Mouse (Mus musculus): ENCODE results near the gene Cnih4. TPM values are rescaled to one million over a fixed set of nuclear protein-coding genes. Genes with fewer than 3 reads are reported as not detected.

Cnih4 gene
- 61.0 and 65.5 TPM in 2 replicates for polyA plus RNA-seq (2015; fragmentation: Nextera tagmentation; extraction: Ambion mirVana)

DNA sequence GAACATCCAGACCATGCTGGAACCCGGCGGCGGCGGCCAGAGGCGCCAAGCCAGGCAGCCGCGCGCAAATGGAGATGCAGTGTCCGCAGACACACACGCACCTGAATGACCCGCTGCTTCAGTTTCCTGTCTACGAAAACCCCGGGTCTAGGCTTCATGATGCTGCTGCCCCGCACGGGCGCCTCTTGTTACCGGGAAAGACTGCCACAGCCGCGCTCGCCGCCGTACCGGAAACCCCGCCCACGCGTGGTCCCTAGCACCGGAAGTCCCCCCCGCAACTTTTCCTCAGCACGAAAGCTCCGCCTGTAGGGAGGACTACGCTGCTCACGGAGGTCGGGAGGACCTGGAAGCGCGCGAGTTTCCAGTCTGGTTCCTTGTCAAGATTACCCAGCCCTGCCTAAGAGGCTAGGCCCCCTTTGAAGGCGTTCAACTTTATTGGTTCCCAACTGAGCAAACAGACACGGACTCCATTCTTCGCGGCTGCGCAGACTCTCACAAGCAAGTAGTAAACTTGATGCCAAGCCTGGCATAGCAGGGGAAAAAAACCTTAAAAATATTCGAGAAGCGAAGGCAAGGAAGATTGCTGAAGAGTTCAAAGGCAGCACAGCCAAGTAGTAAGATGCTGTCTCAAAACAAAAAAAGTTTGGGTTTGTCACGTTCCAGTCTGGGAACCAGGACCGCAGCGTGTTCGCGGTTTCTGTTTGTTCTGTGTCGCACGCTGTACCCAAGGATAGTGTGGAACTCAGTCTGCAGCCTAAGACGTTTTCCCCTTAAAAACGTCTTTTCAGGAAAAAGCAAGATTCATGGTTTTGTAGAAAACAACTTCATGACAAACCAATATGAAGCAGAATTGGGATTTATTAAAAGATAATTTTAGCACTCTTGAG is at the start of gene Cnih4, which contains the start of gene Nvl:
Gene Cnih4 (plus strand): TSS at position 744 of the 887 bp plus-strand sequence.
Gene Nvl (minus strand): TSS at position 255 of the 887 bp plus-strand sequence.
- Histone ChIP-seq H3K9ac (peak within 1 kb of the TSS; percentile 82), H3K27ac (replicated peaks) (peak within 1 kb of the TSS; percentile 77), H3K4me3 (peak within 1 kb of the TSS; percentile 76), H3K9me3 (no peaks in the 10 kb centered on the region), H3K27me3 (no peaks in the 10 kb centered on the region), H3K4me1 (replicated peaks) (peaks cover 25% of the 10 kb centered on the region), H3K4me2 (peak within 1 kb of the TSS; percentile 75), H3K36me3 (peaks cover 26% of the 10 kb centered on the region)
- under 1% methylated on average over 52 of the region's 52 CpGs for WGBS
- peak; percentile 100 for ATAC-seq (ENCODE audit: low read depth)

DNA sequence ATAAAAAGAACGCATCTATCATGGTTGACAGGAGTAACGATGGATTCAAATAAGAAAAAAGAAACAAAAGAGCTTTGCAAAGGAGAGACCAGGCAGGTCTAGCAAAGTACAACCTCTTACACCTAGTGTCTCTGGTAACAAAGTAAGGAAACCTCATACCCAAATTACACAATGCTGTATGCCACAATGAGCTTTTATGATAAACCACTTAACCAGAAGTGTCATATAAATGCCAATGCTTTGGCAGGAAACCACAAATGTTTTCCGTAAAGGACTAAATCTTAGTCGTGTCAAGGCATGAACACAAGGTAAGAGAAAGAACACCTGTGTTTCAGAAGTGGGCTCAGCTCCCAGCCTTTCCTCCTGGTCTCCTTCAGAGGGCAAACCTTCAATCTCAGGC is 27.4 kb upstream of the Cnih4 start:
- Histone ChIP-seq H3K27ac (replicated peaks) (no peak overlapping the region), H3K4me2 (no peak overlapping the region), H3K9ac (no peak overlapping the region), H3K36me3 (peaks cover 82% of the 10 kb centered on the region), H3K27me3 (no peaks in the 10 kb centered on the region), H3K4me3 (no peak overlapping the region), H3K4me1 (replicated peaks) (no peaks in the 10 kb centered on the region), H3K9me3 (no peaks in the 10 kb centered on the region)
- ATAC-seq (ENCODE audit: low read depth): no peak
- 94% methylated on average over 4 of the region's 4 CpGs for WGBS

- Histone ChIP-seq H3K27me3 (no peaks in the 10 kb centered on the region), H3K36me3 (peaks cover 90% of the 10 kb centered on the region), H3K4me3 (no peak overlapping the region), H3K27ac (replicated peaks) (no peak overlapping the region), H3K9me3 (no peaks in the 10 kb centered on the region), H3K4me1 (replicated peaks) (no peaks in the 10 kb centered on the region), H3K9ac (no peak overlapping the region), H3K4me2 (no peak overlapping the region)
- WGBS: 100% methylated on average over 2 of the region's 2 CpGs
- ATAC-seq (ENCODE audit: low read depth): no peak
These were observed 20.3 kb upstream of the Cnih4 start for GRCm38 (mm10) chr1:181124145-181124544.

DNA sequence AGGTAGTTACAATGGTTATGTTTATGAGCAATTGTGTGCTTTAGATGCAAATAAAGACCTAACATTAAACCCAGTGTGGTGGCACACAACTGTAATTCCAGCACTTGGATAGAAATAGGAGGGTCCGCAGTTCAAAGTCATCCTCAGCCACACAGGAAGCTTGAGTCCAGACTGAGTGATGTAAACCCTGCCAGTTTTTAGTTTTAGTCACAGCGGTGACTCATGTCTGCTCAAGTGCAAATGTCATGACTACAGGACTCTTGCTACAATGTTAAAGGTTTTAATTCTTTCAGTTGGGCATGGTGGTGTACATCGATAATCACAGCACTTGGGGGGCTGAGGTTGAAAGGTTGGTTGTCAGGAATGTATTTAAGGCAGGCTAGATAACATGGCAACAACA is 18.6 kb upstream of the Cnih4 start:
- H3K27ac ChIP-seq (replicated peaks): no peak overlapping the region
- no peak overlapping the region for H3K4me2 ChIP-seq
- no peak overlapping the region for H3K4me3 ChIP-seq
- H3K27me3 ChIP-seq: no peaks in the 10 kb centered on the region
- H3K9ac ChIP-seq: no peak overlapping the region
- WGBS: 98% methylated on average over 3 of the region's 3 CpGs
- no peaks in the 10 kb centered on the region for H3K9me3 ChIP-seq
- no peaks in the 10 kb centered on the region for H3K4me1 ChIP-seq (replicated peaks)
- ATAC-seq (ENCODE audit: low read depth): no peak
- peaks cover 92% of the 10 kb centered on the region for H3K36me3 ChIP-seq

DNA sequence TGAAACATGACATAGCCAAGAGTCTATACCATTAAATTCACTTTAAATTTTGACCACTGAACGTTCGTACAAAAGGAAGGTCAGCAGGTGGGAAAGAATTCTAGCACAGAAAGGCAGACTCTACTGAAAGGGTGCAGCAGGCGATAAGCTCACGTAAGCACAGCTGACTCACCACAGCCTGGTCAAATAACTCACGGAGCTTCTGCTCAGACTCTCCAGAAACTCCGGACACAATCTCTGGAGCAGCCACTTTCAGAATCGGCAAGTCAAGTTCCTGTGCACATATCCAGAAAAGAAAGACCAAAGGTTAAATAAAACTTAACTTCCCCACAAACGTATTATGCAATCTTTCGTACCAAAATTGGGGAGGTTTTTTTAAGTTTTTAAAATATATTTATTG is 17.7 kb upstream of the Cnih4 start:
- WGBS: 95% methylated on average over 9 of the region's 9 CpGs
- ATAC-seq (ENCODE audit: low read depth): no peak
- H3K36me3 ChIP-seq: peaks cover 91% of the 10 kb centered on the region

GRCm38 (mm10) chr1:181131915-181132314 is 12.6 kb upstream of the Cnih4 start:
- Histone ChIP-seq H3K36me3 (peaks cover 89% of the 10 kb centered on the region), H3K9me3 (no peaks in the 10 kb centered on the region), H3K4me2 (no peak overlapping the region), H3K9ac (no peak overlapping the region), H3K4me1 (replicated peaks) (no peaks in the 10 kb centered on the region), H3K27me3 (no peaks in the 10 kb centered on the region), H3K27ac (replicated peaks) (no peak overlapping the region), H3K4me3 (no peak overlapping the region)
- WGBS: 94% methylated on average over 6 of the region's 6 CpGs
- ATAC-seq (ENCODE audit: low read depth): no peak

More for the DNA sequence above, 17.7 kb upstream of the Cnih4 start:
- Histone ChIP-seq H3K4me1 (replicated peaks) (no peaks in the 10 kb centered on the region), H3K4me2 (no peak overlapping the region), H3K27me3 (no peaks in the 10 kb centered on the region), H3K4me3 (no peak overlapping the region), H3K9ac (no peak overlapping the region), H3K27ac (replicated peaks) (no peak overlapping the region), H3K9me3 (no peaks in the 10 kb centered on the region)

DNA sequence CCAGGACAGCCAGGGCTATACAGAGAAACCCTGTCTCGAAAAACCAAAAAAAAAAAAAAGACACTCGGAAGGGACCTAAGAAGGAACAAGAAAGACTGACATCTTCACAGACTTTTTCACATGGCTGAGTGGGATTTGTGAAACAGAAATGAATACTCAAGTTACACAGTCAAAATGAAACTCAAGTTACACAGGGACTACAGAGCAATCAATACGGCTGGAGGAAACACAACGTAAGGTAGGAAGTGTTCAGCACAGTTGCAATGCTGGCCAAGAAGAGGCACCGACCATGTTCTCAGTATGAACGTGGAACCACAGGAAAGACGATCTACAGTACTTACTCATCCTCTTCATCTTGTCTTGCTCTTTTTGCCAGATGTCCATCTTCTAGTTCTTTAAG is 5.8 kb upstream of the Cnih4 start:
- Histone ChIP-seq H3K4me2 (no peak overlapping the region), H3K36me3 (peaks cover 71% of the 10 kb centered on the region), H3K4me1 (replicated peaks) (peaks cover 12% of the 10 kb centered on the region), H3K27me3 (no peaks in the 10 kb centered on the region), H3K9me3 (no peaks in the 10 kb centered on the region), H3K27ac (replicated peaks) (no peak overlapping the region), H3K4me3 (no peak overlapping the region), H3K9ac (no peak overlapping the region)
- ATAC-seq (ENCODE audit: low read depth): no peak
- 93% methylated on average over 7 of the region's 7 CpGs for WGBS

DNA sequence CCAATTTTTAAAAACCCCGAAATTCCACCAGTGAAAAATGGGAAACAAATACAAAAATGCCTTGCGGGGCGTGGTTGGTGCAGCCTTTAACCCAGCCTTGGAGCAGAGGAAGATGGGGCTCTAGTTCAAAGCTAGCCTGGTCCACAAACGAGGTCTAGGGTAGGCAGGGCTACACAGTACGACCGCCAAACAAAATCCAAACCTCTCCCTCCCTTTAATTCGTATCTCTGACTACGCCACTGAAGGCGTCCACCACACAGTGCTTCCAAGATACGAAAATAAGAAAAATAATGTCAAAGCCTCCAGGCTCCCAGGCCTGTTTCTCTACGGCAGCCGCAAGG is 914 bp upstream of the Cnih4 start:
- H3K4me2 ChIP-seq: peak overlapping the region; percentile 75
- H3K4me1 ChIP-seq (replicated peaks): peaks cover 25% of the 10 kb centered on the region
- H3K4me3 ChIP-seq: peak overlapping the region; percentile 76
- peak overlapping the region; percentile 82 for H3K9ac ChIP-seq
- H3K9me3 ChIP-seq: no peaks in the 10 kb centered on the region
- no peaks in the 10 kb centered on the region for H3K27me3 ChIP-seq
- H3K27ac ChIP-seq (replicated peaks): peak overlapping the region; percentile 77
- ATAC-seq (ENCODE audit: low read depth): peak; percentile 48; the same call in 1 of the 2 replicates
- WGBS: under 1% methylated on average over 12 of the region's 12 CpGs
- H3K36me3 ChIP-seq: peaks cover 30% of the 10 kb centered on the region

GRCm38 (mm10) chr1:181144966-181145365 is 473 bp downstream of the Cnih4 start:
- Histone ChIP-seq H3K9ac (peak overlapping the region; percentile 82), H3K27ac (replicated peaks) (peak overlapping the region; percentile 77), H3K36me3 (peaks cover 19% of the 10 kb centered on the region), H3K9me3 (no peaks in the 10 kb centered on the region), H3K27me3 (no peaks in the 10 kb centered on the region), H3K4me3 (peak overlapping the region; percentile 76), H3K4me2 (peak overlapping the region; percentile 75), H3K4me1 (replicated peaks) (peaks cover 25% of the 10 kb centered on the region)
- 12% methylated on average over 12 of the region's 12 CpGs for WGBS
- ATAC-seq (ENCODE audit: low read depth): no peak

DNA sequence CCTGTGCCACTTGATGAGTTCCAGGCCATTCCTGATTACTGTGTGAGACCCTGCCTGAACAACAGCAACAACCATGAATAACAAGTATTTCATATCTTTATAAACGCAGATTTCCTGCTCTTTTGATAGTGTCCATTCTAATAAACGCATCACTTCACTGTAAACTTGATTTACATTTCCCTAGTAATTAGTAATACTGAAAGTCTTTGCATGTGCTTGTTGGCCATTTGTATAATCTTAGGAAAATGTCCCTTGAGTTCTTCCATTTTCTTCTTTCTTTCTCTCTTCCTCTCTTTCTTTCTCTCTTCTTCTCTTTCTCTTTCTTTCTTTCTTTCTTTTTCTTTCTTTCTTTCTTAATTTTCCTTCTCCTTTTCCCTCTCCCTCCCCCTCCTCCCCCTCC is 1.7 kb downstream of the Cnih4 start:
- Histone ChIP-seq H3K4me1 (replicated peaks) (peaks cover 25% of the 10 kb centered on the region), H3K4me3 (no peak overlapping the region), H3K36me3 (peaks cover 6% of the 10 kb centered on the region), H3K27me3 (no peaks in the 10 kb centered on the region), H3K27ac (replicated peaks) (no peak overlapping the region), H3K9me3 (no peaks in the 10 kb centered on the region), H3K9ac (no peak overlapping the region), H3K4me2 (no peak overlapping the region)
- 92% methylated on average over 2 of the region's 2 CpGs for WGBS
- no peak for ATAC-seq (ENCODE audit: low read depth)

- Histone ChIP-seq H3K27ac (replicated peaks) (peak overlapping the region; percentile 28; the same call in 1 of the 2 replicates), H3K4me3 (no peak overlapping the region), H3K4me1 (replicated peaks) (peaks cover 30% of the 10 kb centered on the region), H3K9me3 (no peaks in the 10 kb centered on the region), H3K36me3 (no peaks in the 10 kb centered on the region), H3K27me3 (no peaks in the 10 kb centered on the region), H3K4me2 (no peak overlapping the region), H3K9ac (no peak overlapping the region)
- WGBS: 69% methylated on average over 5 of the region's 5 CpGs
- ATAC-seq (ENCODE audit: low read depth): no peak
These were observed 4.0 kb downstream of the Cnih4 start for GRCm38 (mm10) chr1:181148540-181148939.

DNA sequence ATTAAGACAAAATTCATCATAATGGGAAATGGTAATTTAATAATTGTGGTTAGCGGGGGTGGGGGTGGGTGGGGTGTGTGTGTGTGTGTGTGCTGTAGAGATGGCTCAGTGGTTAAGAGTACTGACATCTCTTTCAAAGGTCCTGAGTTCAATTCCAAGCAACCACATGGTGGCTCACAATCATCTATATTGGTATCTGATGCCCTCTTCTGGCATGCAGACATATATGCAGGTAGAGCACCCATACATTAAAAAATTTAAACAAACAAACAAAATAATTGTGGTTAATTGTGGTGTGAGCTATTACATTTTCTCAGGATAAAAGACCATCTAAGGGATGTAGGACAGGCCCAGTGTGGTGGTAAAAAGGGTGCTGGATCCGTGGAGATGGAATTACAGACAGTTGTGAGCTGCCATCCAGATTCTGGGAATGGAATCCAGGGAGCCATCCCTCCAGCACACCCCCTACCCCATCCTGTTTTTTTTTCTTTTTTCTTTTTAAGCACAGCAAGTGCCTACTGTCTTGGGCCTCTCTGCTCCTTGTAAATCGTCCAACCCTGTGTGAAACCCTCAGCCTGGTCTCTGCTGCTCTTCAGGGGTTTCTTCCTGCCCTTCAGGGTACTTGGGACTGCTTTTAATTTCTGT is 5.0 kb downstream of the Cnih4 start:
- H3K4me2 ChIP-seq: no peak overlapping the region
- 61% methylated on average over 3 of the region's 3 CpGs for WGBS

More for the DNA sequence above, 5.0 kb downstream of the Cnih4 start:
- Histone ChIP-seq H3K9me3 (no peaks in the 10 kb centered on the region), H3K27me3 (no peaks in the 10 kb centered on the region), H3K4me3 (no peak overlapping the region), H3K9ac (no peak overlapping the region), H3K36me3 (peaks cover 7% of the 10 kb centered on the region), H3K27ac (replicated peaks) (no peak overlapping the region), H3K4me1 (replicated peaks) (peaks cover 30% of the 10 kb centered on the region)
- no peak for ATAC-seq (ENCODE audit: low read depth)

Data from neural tube, embryonic 13.5 days (tissue).